Mouse (Mus musculus) urinary bladder, postnatal 10 days (tissue): ENCODE results near the gene Cnbp.

Experiments used
- DNase-seq: peaks from one replicate; pipeline ENCODE4 v3.0.0; 2022; ENCODE audit warnings: low spot score

Gene Cnbp

GRCm38 (mm10) chr6:87849780-87850154 is 1.1 kb downstream of the Cnbp start:
- no peak for DNase-seq

- DNase-seq = no peak
These were observed 4.1 kb downstream of the Cnbp start for GRCm38 (mm10) chr6:87846813-87847212.

- no peak for DNase-seq
These were observed 5.7 kb downstream of the Cnbp start for GRCm38 (mm10) chr6:87845031-87845695.

GRCm38 (mm10) chr6:87842254-87842653 is 8.7 kb downstream of the Cnbp start:
- DNase-seq = no peak

- DNase-seq = no peak
These were observed 9.3 kb downstream of the Cnbp start for GRCm38 (mm10) chr6:87841635-87842034.

GRCm38 (mm10) chr6:87839797-87840341 is 11.0 kb downstream of the Cnbp start:
- DNase-seq = no peak

GRCm38 (mm10) chr6:87838551-87839197 is 12.2 kb downstream of the Cnbp start, which contains the start of gene Isy1:
TSS of gene Isy1 (minus strand) at chr6:87838798.
- peak; percentile 72 for DNase-seq

- DNase-seq = no peak
These were observed 15.2 kb downstream of the Cnbp start, which contains the start of gene Gm45140 for GRCm38 (mm10) chr6:87835695-87836094. TSS of gene Gm45140 (minus strand) at chr6:87835795.

- no peak for DNase-seq
These were observed 30.5 kb downstream of the Cnbp start for GRCm38 (mm10) chr6:87820366-87820765.

GRCm38 (mm10) chr6:87814486-87814885 is 36.4 kb downstream of the Cnbp start:
- DNase-seq = no peak

- no peak for DNase-seq
These were observed 38.2 kb downstream of the Cnbp start for GRCm38 (mm10) chr6:87812656-87813055.

GRCm38 (mm10) chr6:87811675-87812338 is 39.1 kb downstream of the Cnbp start, which contains the start of gene Rab43:
TSS of gene Rab43 (minus strand) at chr6:87812164.
- peak; percentile 70 for DNase-seq

GRCm38 (mm10) chr6:87810713-87811669 is 39.9 kb downstream of the Cnbp start:
- no peak for DNase-seq

- no peak for DNase-seq
These were observed 40.6 kb downstream of the Cnbp start for GRCm38 (mm10) chr6:87810311-87810710.

GRCm38 (mm10) chr6:87809651-87810161 is 41.2 kb downstream of the Cnbp start:
- no peak for DNase-seq

- DNase-seq = no peak
These were observed 41.8 kb downstream of the Cnbp start for GRCm38 (mm10) chr6:87809144-87809543.

- no peak for DNase-seq
These were observed 42.4 kb downstream of the Cnbp start for GRCm38 (mm10) chr6:87808521-87808920.

- DNase-seq = no peak
These were observed 43.0 kb downstream of the Cnbp start for GRCm38 (mm10) chr6:87807735-87808440.

- DNase-seq = no peak
These were observed 44.0 kb downstream of the Cnbp start for GRCm38 (mm10) chr6:87806857-87807256.

- no peak for DNase-seq
These were observed 44.9 kb downstream of the Cnbp start for GRCm38 (mm10) chr6:87806028-87806427.

GRCm38 (mm10) chr6:87805448-87805847 is 45.5 kb downstream of the Cnbp start:
- DNase-seq = no peak
